Comparison of ENCODE assay signal across 28 mouse cellular contexts in the genomic region with DNA sequence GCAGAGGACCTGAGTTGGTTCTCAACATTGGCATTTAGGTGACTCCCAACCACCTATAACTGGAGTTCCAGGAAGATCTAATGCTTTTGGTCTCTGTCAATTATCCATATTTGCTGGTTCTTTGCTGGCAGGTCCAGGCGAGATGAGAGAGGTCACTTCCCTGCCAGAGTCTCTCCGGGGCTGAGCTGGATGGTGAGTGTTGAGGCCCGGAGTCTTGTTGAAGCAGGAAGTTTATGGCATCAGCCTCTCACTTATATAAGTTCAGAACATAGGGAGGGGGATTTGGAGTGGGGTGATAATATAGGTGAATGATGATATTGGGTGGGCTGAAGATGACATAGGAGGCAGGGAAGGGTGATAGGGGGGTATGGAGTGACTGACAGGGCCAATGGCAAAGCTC.
"Had no signal": no experiment of that assay in that cellular context is flagged by ENCODE, and none has a peak within 500 bp of the region (broad histone marks: within the 10 kb centered on the region; RNA-seq: fewer than 3 reads in every experiment).

No protein-coding gene starts in this region.

- H3K36me3 ChIP-seq: limb, embryonic 10.5 days; limb, embryonic 12.5 days; limb, embryonic 13.5 days; limb, embryonic 15.5 days; liver, embryonic 12.5 days; liver, embryonic 13.5 days; liver, embryonic 15.5 days; lung, embryonic 15.5 days; midbrain, embryonic 10.5 days; midbrain, embryonic 12.5 days; midbrain, embryonic 13.5 days; midbrain, embryonic 15.5 days; neural tube, embryonic 12.5 days had no signal

- H3K9ac ChIP-seq: limb, embryonic 12.5 days; limb, embryonic 13.5 days; limb, embryonic 15.5 days; liver, embryonic 12.5 days; liver, embryonic 13.5 days; liver, embryonic 14.5 days; liver, embryonic 15.5 days; liver, postnatal 0 days; lung, embryonic 14.5 days; lung, embryonic 15.5 days; midbrain, embryonic 12.5 days; midbrain, embryonic 13.5 days; midbrain, embryonic 15.5 days; neural tube, embryonic 12.5 days had no signal

- H3K4me1 ChIP-seq: limb, embryonic 12.5 days; liver, embryonic 12.5 days; liver, embryonic 13.5 days; liver, embryonic 15.5 days; megakaryocyte, embryonic 14.5 days; midbrain, embryonic 12.5 days; midbrain, embryonic 15.5 days; neural tube, embryonic 12.5 days had no signal

- H3K27ac ChIP-seq: limb, embryonic 10.5 days; limb, embryonic 12.5 days; limb, embryonic 13.5 days; limb, embryonic 15.5 days; liver, embryonic 12.5 days; liver, embryonic 13.5 days; liver, embryonic 14.5 days; liver, embryonic 15.5 days; lung, embryonic 15.5 days; macrophage; midbrain, embryonic 10.5 days; midbrain, embryonic 12.5 days; midbrain, embryonic 13.5 days; midbrain, embryonic 15.5 days; neural tube, embryonic 12.5 days had no signal

- DNase-seq: left cerebral cortex, postnatal 4 days; liver; liver, embryonic 13.5 days; liver, postnatal 0 days; lung, adult 18-20 months; lung, adult 2 months; lung, embryonic 14.5 days; lung, postnatal 10 days; lung, postnatal 14 days; lung, postnatal 36 days; lung, postnatal 4 days; midbrain, embryonic 14.5 days had no signal

- H3K9me3 ChIP-seq: limb, embryonic 10.5 days; limb, embryonic 12.5 days; limb, embryonic 13.5 days; limb, embryonic 15.5 days; liver, embryonic 12.5 days; liver, embryonic 13.5 days; liver, embryonic 15.5 days; lung, embryonic 15.5 days; megakaryocyte, embryonic 14.5 days; midbrain, embryonic 10.5 days; midbrain, embryonic 12.5 days; midbrain, embryonic 13.5 days; midbrain, embryonic 15.5 days; neural tube, embryonic 12.5 days had no signal

- H3K4me3 ChIP-seq: limb, embryonic 10.5 days; limb, embryonic 12.5 days; limb, embryonic 13.5 days; limb, embryonic 15.5 days; liver, embryonic 12.5 days; liver, embryonic 13.5 days; liver, embryonic 15.5 days; lung, embryonic 15.5 days; megakaryocyte, embryonic 14.5 days; midbrain, embryonic 10.5 days; midbrain, embryonic 12.5 days; midbrain, embryonic 13.5 days; midbrain, embryonic 15.5 days; myocyte; neural tube, embryonic 12.5 days had no signal

- H3K27me3 ChIP-seq: limb, embryonic 12.5 days; limb, embryonic 13.5 days; limb, embryonic 15.5 days; liver, embryonic 12.5 days; liver, embryonic 13.5 days; liver, embryonic 15.5 days; lung, embryonic 15.5 days; megakaryocyte, embryonic 14.5 days; midbrain, embryonic 12.5 days; midbrain, embryonic 13.5 days; midbrain, embryonic 15.5 days; neural tube, embryonic 12.5 days had no signal
